Mouse (Mus musculus): ENCODE data around the gene Dab2. TPM values are rescaled to one million over a fixed set of nuclear protein-coding genes. Genes with fewer than 3 reads are reported as not detected.

Dab2 gene
- polyA plus RNA-seq, 1 experiment, result 9.4 TPM

- H3K27me3 ChIP-seq (ENCODE audit: control insufficient read depth, insufficient read depth, low read length), result no peaks in the 10 kb centered on the region
- H3K36me3 ChIP-seq (ENCODE audit: control insufficient read depth, insufficient read depth, low read length), result no peaks in the 10 kb centered on the region
- H3K27ac ChIP-seq (ENCODE audit: control insufficient read depth, insufficient read depth, low read length), result no peak overlapping the region
- 98% methylated on average over 4 of the region's 4 CpGs for WGBS
- H3K4me1 ChIP-seq (replicated peaks; ENCODE audit: control insufficient read depth, insufficient read depth, low read length), result no peaks in the 10 kb centered on the region
- no peak overlapping the region for H3K4me3 ChIP-seq (ENCODE audit: control insufficient read depth, insufficient read depth, low read length)
- no peak for DNase-seq
- TF ChIP-seq CTCF (IDR thresholded peaks at IDR 0.05; ENCODE audit: borderline replicate concordance, control insufficient read depth, extremely low read depth, insufficient read depth, low read length, poor library complexity), result no peak
- no peak for TF ChIP-seq POLR2A (IDR thresholded peaks at IDR 0.05; ENCODE audit: control insufficient read depth, extremely low read depth, insufficient read depth, low read length, poor library complexity)
Observed at GRCm38 (mm10) chr15:6302219-6302618, 2.6 kb downstream of the Dab2 start.

- H3K36me3 ChIP-seq (ENCODE audit: control insufficient read depth, insufficient read depth, low read length), result no peaks in the 10 kb centered on the region
- DNase-seq, result no peak
- TF ChIP-seq CTCF (IDR thresholded peaks at IDR 0.05; ENCODE audit: borderline replicate concordance, control insufficient read depth, extremely low read depth, insufficient read depth, low read length, poor library complexity), result no peak
- no peak for TF ChIP-seq POLR2A (IDR thresholded peaks at IDR 0.05; ENCODE audit: control insufficient read depth, extremely low read depth, insufficient read depth, low read length, poor library complexity)
- 56% methylated on average over 2 of the region's 2 CpGs for WGBS
- no peak overlapping the region for H3K4me3 ChIP-seq (ENCODE audit: control insufficient read depth, insufficient read depth, low read length)
- H3K4me1 ChIP-seq (replicated peaks; ENCODE audit: control insufficient read depth, insufficient read depth, low read length), result no peaks in the 10 kb centered on the region
- H3K27ac ChIP-seq (ENCODE audit: control insufficient read depth, insufficient read depth, low read length), result no peak overlapping the region
- H3K27me3 ChIP-seq (ENCODE audit: control insufficient read depth, insufficient read depth, low read length), result no peaks in the 10 kb centered on the region
Observed at GRCm38 (mm10) chr15:6303822-6304221, 4.2 kb downstream of the Dab2 start.

- H3K27ac ChIP-seq (ENCODE audit: control insufficient read depth, insufficient read depth, low read length), result no peak overlapping the region
- no peak for DNase-seq
- no peaks in the 10 kb centered on the region for H3K4me1 ChIP-seq (replicated peaks; ENCODE audit: control insufficient read depth, insufficient read depth, low read length)
- WGBS, result 90% methylated on average over 3 of the region's 3 CpGs
- H3K27me3 ChIP-seq (ENCODE audit: control insufficient read depth, insufficient read depth, low read length), result no peaks in the 10 kb centered on the region
- no peak for TF ChIP-seq CTCF (IDR thresholded peaks at IDR 0.05; ENCODE audit: borderline replicate concordance, control insufficient read depth, extremely low read depth, insufficient read depth, low read length, poor library complexity)
- TF ChIP-seq POLR2A (IDR thresholded peaks at IDR 0.05; ENCODE audit: control insufficient read depth, extremely low read depth, insufficient read depth, low read length, poor library complexity), result no peak
- no peak overlapping the region for H3K4me3 ChIP-seq (ENCODE audit: control insufficient read depth, insufficient read depth, low read length)
- H3K36me3 ChIP-seq (ENCODE audit: control insufficient read depth, insufficient read depth, low read length), result no peaks in the 10 kb centered on the region
Observed at GRCm38 (mm10) chr15:6309633-6310032, 10.0 kb downstream of the Dab2 start.

- 92% methylated on average over 4 of the region's 4 CpGs for WGBS
- TF ChIP-seq POLR2A (IDR thresholded peaks at IDR 0.05; ENCODE audit: control insufficient read depth, extremely low read depth, insufficient read depth, low read length, poor library complexity) (no peak), CTCF (IDR thresholded peaks at IDR 0.05; ENCODE audit: borderline replicate concordance, control insufficient read depth, extremely low read depth, insufficient read depth, low read length, poor library complexity) (no peak)
- no peaks in the 10 kb centered on the region for H3K27me3 ChIP-seq (ENCODE audit: control insufficient read depth, insufficient read depth, low read length)
- H3K27ac ChIP-seq (ENCODE audit: control insufficient read depth, insufficient read depth, low read length), result no peak overlapping the region
- no peak for DNase-seq
- H3K4me1 ChIP-seq (replicated peaks; ENCODE audit: control insufficient read depth, insufficient read depth, low read length), result no peaks in the 10 kb centered on the region
- no peaks in the 10 kb centered on the region for H3K36me3 ChIP-seq (ENCODE audit: control insufficient read depth, insufficient read depth, low read length)
- no peak overlapping the region for H3K4me3 ChIP-seq (ENCODE audit: control insufficient read depth, insufficient read depth, low read length)
Observed at GRCm38 (mm10) chr15:6310417-6310816, 10.8 kb downstream of the Dab2 start.

GRCm38 (mm10) chr15:6312396-6312795 lies 12.8 kb downstream of the Dab2 start:
- H3K27me3 ChIP-seq (ENCODE audit: control insufficient read depth, insufficient read depth, low read length), result no peaks in the 10 kb centered on the region
- 98% methylated on average over 3 of the region's 3 CpGs for WGBS
- DNase-seq, result no peak

GRCm38 (mm10) chr15:6319352-6319751 lies 19.8 kb downstream of the Dab2 start:
- H3K27ac ChIP-seq (ENCODE audit: control insufficient read depth, insufficient read depth, low read length), result no peak overlapping the region
- no peaks in the 10 kb centered on the region for H3K27me3 ChIP-seq (ENCODE audit: control insufficient read depth, insufficient read depth, low read length)
- DNase-seq, result no peak
- H3K4me1 ChIP-seq (replicated peaks; ENCODE audit: control insufficient read depth, insufficient read depth, low read length), result no peaks in the 10 kb centered on the region
- H3K4me3 ChIP-seq (ENCODE audit: control insufficient read depth, insufficient read depth, low read length), result no peak overlapping the region
- TF ChIP-seq POLR2A (IDR thresholded peaks at IDR 0.05; ENCODE audit: control insufficient read depth, extremely low read depth, insufficient read depth, low read length, poor library complexity) (no peak), CTCF (IDR thresholded peaks at IDR 0.05; ENCODE audit: borderline replicate concordance, control insufficient read depth, extremely low read depth, insufficient read depth, low read length, poor library complexity) (no peak)
- WGBS, result 95% methylated on average over 6 of the region's 6 CpGs
- no peaks in the 10 kb centered on the region for H3K36me3 ChIP-seq (ENCODE audit: control insufficient read depth, insufficient read depth, low read length)

More at GRCm38 (mm10) chr15:6312396-6312795, 12.8 kb downstream of the Dab2 start:
- no peaks in the 10 kb centered on the region for H3K4me1 ChIP-seq (replicated peaks; ENCODE audit: control insufficient read depth, insufficient read depth, low read length)
- no peaks in the 10 kb centered on the region for H3K36me3 ChIP-seq (ENCODE audit: control insufficient read depth, insufficient read depth, low read length)
- H3K4me3 ChIP-seq (ENCODE audit: control insufficient read depth, insufficient read depth, low read length), result no peak overlapping the region
- no peak overlapping the region for H3K27ac ChIP-seq (ENCODE audit: control insufficient read depth, insufficient read depth, low read length)
- TF ChIP-seq CTCF (IDR thresholded peaks at IDR 0.05; ENCODE audit: borderline replicate concordance, control insufficient read depth, extremely low read depth, insufficient read depth, low read length, poor library complexity) (no peak), POLR2A (IDR thresholded peaks at IDR 0.05; ENCODE audit: control insufficient read depth, extremely low read depth, insufficient read depth, low read length, poor library complexity) (no peak)

GRCm38 (mm10) chr15:6320501-6320900 lies 20.9 kb downstream of the Dab2 start:
- DNase-seq, result no peak
- Histone ChIP-seq H3K36me3 (ENCODE audit: control insufficient read depth, insufficient read depth, low read length) (no peaks in the 10 kb centered on the region), H3K27ac (ENCODE audit: control insufficient read depth, insufficient read depth, low read length) (no peak overlapping the region), H3K27me3 (ENCODE audit: control insufficient read depth, insufficient read depth, low read length) (no peaks in the 10 kb centered on the region), H3K4me1 (replicated peaks; ENCODE audit: control insufficient read depth, insufficient read depth, low read length) (no peaks in the 10 kb centered on the region), H3K4me3 (ENCODE audit: control insufficient read depth, insufficient read depth, low read length) (no peak overlapping the region)
- 84% methylated on average over 5 of the region's 5 CpGs for WGBS
- TF ChIP-seq CTCF (IDR thresholded peaks at IDR 0.05; ENCODE audit: borderline replicate concordance, control insufficient read depth, extremely low read depth, insufficient read depth, low read length, poor library complexity), result no peak
- TF ChIP-seq POLR2A (IDR thresholded peaks at IDR 0.05; ENCODE audit: control insufficient read depth, extremely low read depth, insufficient read depth, low read length, poor library complexity), result no peak
